Mouse (Mus musculus) neural tube, embryonic 15.5 days (tissue): ENCODE measurements around the gene Celf2. TPM values are rescaled to one million over a fixed set of nuclear protein-coding genes. Genes with fewer than 3 reads are reported as not detected.

Source experiments
- ATAC-seq: fragments of 200-750 bp; cut with Nextera tagmentation; 2 replicates; pipeline ENCODE4 v1.8.0; 2017; ENCODE audit warnings: mild to moderate bottlenecking, moderate TSS enrichment, moderate library complexity; ENCODE audit not compliant: low FRiP score
- H3K27ac ChIP-seq: fragments of 300-500 bp; sonication (generic); replicated peaks from 2 replicates; pipeline ENCODE4 v1.5.1; 2015; ENCODE audit warnings: mild to moderate bottlenecking, inconsistent platforms
- H3K27me3 ChIP-seq: fragments of 300-500 bp; sonication (generic); replicated peaks from 2 replicates; pipeline ENCODE4 v1.6.1; 2015; ENCODE audit warnings: inconsistent platforms
- H3K36me3 ChIP-seq: fragments of 300-500 bp; sonication (generic); 2 replicates; pipeline ENCODE4 v1.6.1; 2015; ENCODE audit warnings: inconsistent platforms
- H3K4me1 ChIP-seq: fragments of 300-500 bp; sonication (generic); 2 replicates; pipeline ENCODE4 v1.6.1; 2015; ENCODE audit warnings: inconsistent platforms
- H3K4me2 ChIP-seq: fragments of 300-500 bp; sonication (generic); 2 replicates; pipeline ENCODE4 v1.6.1; 2015; ENCODE audit warnings: inconsistent platforms, mild to moderate bottlenecking, moderate library complexity
- H3K4me3 ChIP-seq: fragments of 300-500 bp; sonication (generic); replicated peaks from 2 replicates; pipeline ENCODE4 v1.5.1; 2015; ENCODE audit warnings: mild to moderate bottlenecking, inconsistent platforms
- H3K9ac ChIP-seq: fragments of 300-500 bp; sonication (generic); replicated peaks from 2 replicates; pipeline ENCODE4 v1.6.1; 2015; ENCODE audit warnings: mild to moderate bottlenecking, inconsistent platforms
- H3K9me3 ChIP-seq: fragments of 300-500 bp; sonication (generic); replicated peaks from 2 replicates; pipeline ENCODE4 v1.6.1; 2016; ENCODE audit warnings: inconsistent platforms
- WGBS: fragments of 180-500 bp; shearing (Covaris S2); methylation state at CpG from one replicate; pipeline ENCODE4 v1.1.7; 2015; ENCODE audit warnings: mixed read lengths; 5-methylcytosine and 5-hydroxymethylcytosine counted together
- polyA plus RNA-seq: library from polyadenylated mRNA; unstranded; fragments of >200 nt; fragmentation: Nextera tagmentation; extraction: Ambion mirVana; gene quantifications from 2 replicates; pipeline ENCODE4 v1.2.1, GENCODE M21; 2015

Gene Celf2
- polyA plus RNA-seq, 1 experiment from 2014 or later: 120 TPM

DNA sequence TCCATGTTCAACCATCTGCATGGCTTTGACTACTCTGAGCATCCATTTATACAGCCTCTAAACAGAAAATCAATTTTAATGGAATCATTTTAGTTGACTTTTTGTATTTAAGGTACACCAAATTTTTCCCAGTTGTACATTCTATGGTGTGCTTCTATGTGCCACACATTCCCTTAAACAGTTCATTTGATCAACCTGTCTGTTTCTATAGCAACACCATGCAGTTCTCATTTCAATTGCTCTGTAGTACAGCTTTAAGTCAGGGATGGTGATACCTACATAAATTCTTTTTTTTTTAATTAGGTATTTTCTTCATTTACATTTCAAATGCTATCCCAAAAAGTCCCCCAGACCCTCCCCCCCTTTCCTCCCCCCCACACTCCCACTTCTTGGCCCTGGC, 831.9 kb downstream of the Celf2 start:
- Histone ChIP-seq H3K9me3 (no peaks in the 10 kb centered on the region), H3K4me2 (no peak overlapping the region), H3K4me1 (no peaks in the 10 kb centered on the region), H3K4me3 (no peak overlapping the region), H3K36me3 (no peaks in the 10 kb centered on the region), H3K27ac (no peak overlapping the region), H3K9ac (no peak overlapping the region), H3K27me3 (no peaks in the 10 kb centered on the region)
- no peak for ATAC-seq

DNA sequence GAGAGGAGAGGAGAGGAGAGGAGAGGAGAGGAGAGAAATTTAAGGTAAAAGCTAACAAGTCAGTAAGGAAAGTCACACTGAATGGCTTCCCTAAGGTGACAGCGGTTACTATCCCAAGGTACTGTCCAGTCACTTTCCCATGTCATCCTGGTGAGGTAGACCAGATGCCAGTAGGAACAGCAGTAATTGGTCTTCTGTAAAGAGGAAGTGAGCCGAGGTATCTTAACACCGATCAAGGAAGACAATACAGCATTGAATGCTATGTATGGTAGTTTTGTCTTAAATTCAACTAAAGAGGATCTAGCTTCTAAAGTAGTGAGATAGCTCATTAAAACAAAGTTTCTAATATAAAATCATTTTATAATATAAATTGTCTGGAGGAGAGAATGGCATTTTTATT, 835.0 kb downstream of the Celf2 start:
- H3K27me3 ChIP-seq: no peaks in the 10 kb centered on the region
- H3K36me3 ChIP-seq: no peaks in the 10 kb centered on the region
- no peak overlapping the region for H3K27ac ChIP-seq
- H3K9ac ChIP-seq: no peak overlapping the region
- H3K4me3 ChIP-seq: no peak overlapping the region
- 94% methylated on average over 3 of the region's 3 CpGs for WGBS
- no peaks in the 10 kb centered on the region for H3K4me1 ChIP-seq
- no peak for ATAC-seq
- H3K4me2 ChIP-seq: no peak overlapping the region
- no peaks in the 10 kb centered on the region for H3K9me3 ChIP-seq

DNA sequence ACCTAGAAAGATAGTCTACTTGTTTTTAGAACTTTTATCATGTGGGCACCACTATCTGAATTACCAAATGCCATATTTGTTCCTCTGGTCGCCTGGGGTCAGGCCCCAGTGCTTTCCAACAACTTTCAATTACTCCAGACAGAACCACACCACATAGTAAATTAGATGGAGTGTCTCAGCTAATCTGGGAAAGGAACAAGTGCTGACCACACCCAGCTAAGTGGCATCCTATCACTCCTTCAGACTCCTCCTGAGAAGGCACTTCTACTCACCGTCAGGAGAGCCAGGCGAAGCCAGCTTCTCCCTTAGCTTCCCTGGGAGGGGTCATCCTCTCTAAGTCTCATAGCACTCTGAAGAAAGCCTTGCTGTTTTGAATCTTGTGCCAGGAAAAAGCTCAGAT, 835.9 kb downstream of the Celf2 start:
- WGBS: 94% methylated on average over 3 of the region's 3 CpGs
- Histone ChIP-seq H3K27me3 (no peaks in the 10 kb centered on the region), H3K4me1 (0 out of 2 replicates have a peak, but pooled peaks cover 3% of the 10 kb centered on the region), H3K36me3 (no peaks in the 10 kb centered on the region), H3K9me3 (no peaks in the 10 kb centered on the region), H3K4me2 (no peak overlapping the region), H3K27ac (no peak overlapping the region), H3K9ac (no peak overlapping the region), H3K4me3 (no peak overlapping the region)
- no peak for ATAC-seq

DNA sequence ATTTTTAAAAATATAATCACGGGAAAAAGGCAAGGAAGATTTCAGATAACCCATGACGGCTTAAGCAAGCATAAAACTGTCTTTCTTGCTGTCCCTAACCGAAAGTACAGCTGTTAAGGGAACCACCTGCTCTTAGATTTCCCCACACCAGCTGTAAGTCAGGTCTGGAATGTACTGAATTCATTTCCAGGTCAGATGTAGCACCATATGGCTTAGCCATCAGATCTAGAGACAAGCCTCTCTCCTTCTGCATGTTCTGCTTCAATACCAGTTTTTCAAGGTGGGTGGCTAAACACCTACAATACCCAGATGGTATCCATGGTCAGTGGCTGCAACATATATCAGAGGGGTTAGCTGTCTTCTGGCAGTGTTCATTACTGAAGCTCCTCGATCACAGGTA, 841.8 kb downstream of the Celf2 start:
- Histone ChIP-seq H3K4me3 (no peak overlapping the region), H3K36me3 (no peaks in the 10 kb centered on the region), H3K4me1 (0 out of 2 replicates have a peak, but pooled peaks cover 3% of the 10 kb centered on the region), H3K9me3 (no peaks in the 10 kb centered on the region), H3K27me3 (no peaks in the 10 kb centered on the region), H3K9ac (no peak overlapping the region), H3K4me2 (no peak overlapping the region), H3K27ac (no peak overlapping the region)
- no peak for ATAC-seq
- WGBS: 49% methylated on average over 4 of the region's 4 CpGs

DNA sequence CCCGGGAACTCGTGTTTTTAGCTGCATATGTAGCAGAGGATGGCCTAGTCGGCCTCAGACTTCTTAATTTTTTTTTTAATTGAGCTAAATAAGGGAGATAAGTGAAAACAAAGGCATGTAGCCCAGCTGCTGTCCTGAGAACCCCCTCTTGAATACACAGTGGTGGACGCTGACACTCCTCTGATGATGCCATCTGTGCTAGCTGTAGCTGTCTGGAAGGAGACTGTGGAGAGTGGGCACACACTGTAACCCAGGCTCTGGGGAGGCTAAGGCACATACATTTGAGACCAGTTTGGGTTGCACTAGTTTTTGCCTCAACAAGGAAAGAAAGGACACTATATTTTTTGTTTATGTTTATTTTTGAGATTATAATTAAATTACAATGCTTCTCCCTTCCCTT, 849.5 kb downstream of the Celf2 start:
- H3K27me3 ChIP-seq: no peaks in the 10 kb centered on the region
- H3K4me3 ChIP-seq: no peak overlapping the region
- H3K4me2 ChIP-seq: no peak overlapping the region
- H3K4me1 ChIP-seq: no peaks in the 10 kb centered on the region
- H3K9ac ChIP-seq: no peak overlapping the region
- ATAC-seq: no peak
- no peaks in the 10 kb centered on the region for H3K9me3 ChIP-seq
- H3K27ac ChIP-seq: no peak overlapping the region
- WGBS: 87% methylated on average over 4 of the region's 4 CpGs
- H3K36me3 ChIP-seq: no peaks in the 10 kb centered on the region

DNA sequence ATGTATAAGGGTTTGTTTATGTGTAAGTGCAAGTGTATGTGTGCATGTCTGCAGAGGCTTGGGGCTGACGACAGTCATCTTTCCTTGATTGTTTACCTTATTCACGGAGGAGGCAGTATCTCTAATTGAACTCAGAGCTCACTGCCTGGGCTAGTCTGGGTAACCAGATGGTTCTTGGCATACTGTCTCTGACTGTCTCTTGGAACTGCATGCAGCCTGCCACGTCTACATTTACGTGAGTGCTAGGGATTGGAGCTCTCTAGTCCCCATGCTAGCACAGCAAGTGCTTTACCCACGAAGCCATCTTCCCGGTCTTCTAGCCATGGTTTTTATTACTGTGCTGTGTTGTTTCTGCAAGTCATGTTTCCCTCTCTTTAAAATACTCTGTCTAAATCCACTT, 855.6 kb downstream of the Celf2 start:
- ATAC-seq: no peak

DNA sequence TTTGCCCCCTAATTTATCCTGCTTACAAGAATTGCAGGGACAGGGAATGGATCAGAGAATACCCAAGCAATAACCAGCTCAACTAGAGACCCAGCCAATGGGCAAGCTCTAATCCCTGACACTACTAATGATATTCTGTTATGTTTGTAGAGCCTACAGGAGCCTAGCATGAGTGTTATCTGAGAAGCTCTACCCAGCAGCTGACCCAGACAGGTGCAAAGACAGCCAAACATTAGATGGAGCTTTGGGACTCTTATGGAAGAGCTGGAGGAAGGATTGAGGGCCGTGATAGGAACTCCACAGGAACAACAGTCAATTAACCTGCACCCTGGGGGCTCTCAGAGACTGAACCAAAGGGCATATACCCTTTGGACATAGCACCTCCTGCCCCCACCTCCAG, 857.7 kb downstream of the Celf2 start:
- Histone ChIP-seq H3K4me3 (no peak overlapping the region), H3K36me3 (no peaks in the 10 kb centered on the region), H3K9me3 (no peaks in the 10 kb centered on the region), H3K4me1 (peaks cover 12% of the 10 kb centered on the region; the same call in 1 of the 2 replicates), H3K4me2 (no peak overlapping the region), H3K9ac (no peak overlapping the region), H3K27ac (no peak overlapping the region), H3K27me3 (no peaks in the 10 kb centered on the region)
- ATAC-seq: no peak
- WGBS: 69% methylated on average over 1 of the region's 1 CpGs

More for the DNA sequence above, 855.6 kb downstream of the Celf2 start:
- no peaks in the 10 kb centered on the region for H3K9me3 ChIP-seq
- no peaks in the 10 kb centered on the region for H3K27me3 ChIP-seq
- no peak overlapping the region for H3K4me3 ChIP-seq
- no peaks in the 10 kb centered on the region for H3K36me3 ChIP-seq
- H3K4me1 ChIP-seq: peaks cover 11% of the 10 kb centered on the region; the same call in 1 of the 2 replicates
- no peak overlapping the region for H3K9ac ChIP-seq
- no peak overlapping the region for H3K4me2 ChIP-seq
- no peak overlapping the region for H3K27ac ChIP-seq
- 66% methylated on average over 6 of the region's 6 CpGs for WGBS

DNA sequence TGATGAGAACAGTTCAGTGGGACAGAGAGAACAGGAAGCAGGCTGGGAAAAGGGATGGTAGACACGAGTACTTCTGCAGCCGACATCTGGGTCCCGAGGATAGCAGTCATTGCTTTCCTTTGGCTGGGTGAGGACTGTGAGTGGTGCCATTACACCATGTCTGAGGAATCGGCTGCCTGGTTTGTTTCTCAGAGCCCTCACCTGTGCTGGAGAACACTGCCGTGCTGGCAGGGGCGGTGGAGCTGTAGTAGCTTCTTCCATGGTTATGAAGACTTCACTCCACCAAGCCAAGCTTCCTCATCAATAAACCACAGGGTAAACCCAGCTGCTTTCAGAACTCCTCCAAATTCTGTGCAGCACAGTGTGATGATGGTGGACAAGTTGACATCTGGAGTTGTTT, 860.5 kb downstream of the Celf2 start:
- Histone ChIP-seq H3K4me2 (no peak overlapping the region), H3K27me3 (no peaks in the 10 kb centered on the region), H3K9me3 (no peaks in the 10 kb centered on the region), H3K27ac (0 out of 2 replicates have a peak overlapping the region, but pooled peaks have one; percentile 28), H3K36me3 (no peaks in the 10 kb centered on the region), H3K4me1 (peaks cover 7% of the 10 kb centered on the region; the same call in 1 of the 2 replicates), H3K4me3 (no peak overlapping the region), H3K9ac (no peak overlapping the region)
- ATAC-seq: no peak
- 90% methylated on average over 6 of the region's 6 CpGs for WGBS

DNA sequence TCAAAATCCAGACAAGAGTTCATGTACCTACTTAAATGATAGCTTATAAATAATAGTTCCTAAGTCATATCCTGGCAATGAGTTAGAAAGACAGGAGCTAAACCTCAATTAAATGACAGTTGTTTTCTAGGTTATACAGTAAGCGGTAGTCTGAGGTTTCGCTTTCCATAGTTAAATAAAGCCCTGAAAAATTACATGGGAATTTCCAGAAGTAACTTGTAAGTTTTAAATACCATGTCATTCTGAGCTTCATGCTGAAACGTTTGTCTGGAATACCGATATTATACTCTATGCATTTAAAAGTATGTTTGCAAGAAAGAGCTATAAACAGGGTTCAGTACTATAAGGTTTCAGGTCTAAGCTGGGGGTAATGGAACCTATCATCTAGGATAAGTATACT, 862.3 kb downstream of the Celf2 start:
- WGBS: 94% methylated on average over 4 of the region's 4 CpGs
- Histone ChIP-seq H3K9ac (no peak overlapping the region), H3K9me3 (no peaks in the 10 kb centered on the region), H3K4me1 (peaks cover 6% of the 10 kb centered on the region; the same call in 1 of the 2 replicates), H3K27ac (no peak overlapping the region), H3K27me3 (no peaks in the 10 kb centered on the region), H3K4me3 (no peak overlapping the region), H3K4me2 (no peak overlapping the region), H3K36me3 (no peaks in the 10 kb centered on the region)
- no peak for ATAC-seq

DNA sequence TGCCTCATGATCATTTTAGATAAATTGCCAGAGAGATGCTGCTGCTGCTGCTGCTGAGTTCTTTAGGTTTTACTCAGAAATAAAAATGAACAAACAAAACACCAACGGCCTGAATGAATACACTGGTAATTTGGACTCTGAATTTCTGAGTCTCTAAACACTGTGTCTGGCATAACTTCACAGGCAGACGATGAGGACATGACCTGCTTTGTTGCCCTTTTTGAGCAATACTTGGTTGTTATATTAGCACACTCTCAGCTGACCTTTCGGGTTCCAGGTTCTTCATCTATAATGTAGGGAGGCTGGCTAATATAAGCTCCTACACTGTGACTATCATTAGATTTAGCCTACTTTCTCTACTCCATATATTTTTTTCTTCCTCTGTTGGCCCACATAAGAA, 863.0 kb downstream of the Celf2 start:
- Histone ChIP-seq H3K4me2 (no peak overlapping the region), H3K27ac (no peak overlapping the region), H3K9ac (no peak overlapping the region), H3K4me1 (peaks cover 4% of the 10 kb centered on the region; the same call in 1 of the 2 replicates), H3K27me3 (no peaks in the 10 kb centered on the region), H3K36me3 (no peaks in the 10 kb centered on the region), H3K4me3 (no peak overlapping the region), H3K9me3 (no peaks in the 10 kb centered on the region)
- no peak for ATAC-seq
- 83% methylated on average over 3 of the region's 3 CpGs for WGBS

DNA sequence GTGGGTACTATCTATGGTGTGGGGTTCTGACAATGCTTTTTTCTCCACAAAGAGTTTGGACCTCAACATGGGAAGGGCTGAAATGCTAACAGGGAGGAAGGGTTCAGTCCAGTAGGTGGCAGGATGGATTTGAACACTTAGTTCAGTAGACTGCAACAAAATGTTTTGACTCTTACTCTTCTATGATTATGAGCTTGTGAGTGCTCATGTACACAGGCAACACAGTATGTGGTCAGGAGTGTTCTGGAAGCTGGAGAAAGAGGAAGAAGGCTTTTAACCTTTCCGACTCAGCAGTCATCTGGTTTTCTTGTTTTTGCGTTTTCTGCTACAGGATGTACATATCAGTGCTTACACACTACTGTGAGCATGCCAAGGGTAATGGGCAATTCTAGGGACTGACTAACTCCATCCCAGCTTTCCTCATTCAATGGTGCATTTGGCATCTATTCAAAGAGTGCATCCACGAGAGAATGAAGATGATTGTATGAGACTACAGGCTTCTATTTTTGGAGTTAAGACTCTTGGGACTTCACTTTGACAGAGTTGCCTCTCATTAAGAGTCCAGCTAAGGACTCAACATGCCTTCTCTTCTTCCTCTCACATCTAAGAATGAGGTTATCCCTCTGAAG, 867.0 kb downstream of the Celf2 start:
- Histone ChIP-seq H3K27ac (no peak overlapping the region), H3K27me3 (no peaks in the 10 kb centered on the region)

DNA sequence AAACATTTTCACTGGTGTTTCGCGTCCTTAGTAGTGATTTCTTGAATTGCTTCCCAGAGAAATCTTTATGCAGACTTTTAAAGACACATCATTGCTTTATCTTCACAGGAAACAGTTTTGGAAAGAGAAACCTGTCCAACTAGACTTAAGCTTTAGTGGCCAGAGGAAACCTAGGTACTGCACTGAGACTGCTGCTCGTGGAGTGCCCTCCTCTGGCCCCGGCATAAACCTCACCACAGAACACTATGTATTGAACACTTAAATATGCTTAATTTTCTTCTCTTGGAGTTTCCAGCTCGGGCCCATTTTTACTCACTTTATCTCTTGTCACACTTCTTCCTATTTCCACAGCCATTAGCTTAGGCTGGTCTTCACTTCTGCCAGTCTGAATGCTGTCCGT, 870.0 kb downstream of the Celf2 start:
- ATAC-seq: no peak
- H3K9me3 ChIP-seq: no peaks in the 10 kb centered on the region
- H3K4me3 ChIP-seq: no peak overlapping the region
- H3K4me1 ChIP-seq: no peaks in the 10 kb centered on the region
- no peak overlapping the region for H3K9ac ChIP-seq
- H3K4me2 ChIP-seq: no peak overlapping the region
- no peaks in the 10 kb centered on the region for H3K27me3 ChIP-seq
- WGBS: 85% methylated on average over 6 of the region's 6 CpGs
- no peaks in the 10 kb centered on the region for H3K36me3 ChIP-seq
- no peak overlapping the region for H3K27ac ChIP-seq

More for the DNA sequence above, 867.0 kb downstream of the Celf2 start:
- Histone ChIP-seq H3K9me3 (no peaks in the 10 kb centered on the region), H3K4me2 (no peak overlapping the region), H3K9ac (no peak overlapping the region), H3K4me3 (no peak overlapping the region), H3K4me1 (no peaks in the 10 kb centered on the region; the same call in 1 of the 2 replicates), H3K36me3 (no peaks in the 10 kb centered on the region)
- no peak for ATAC-seq
- 66% methylated on average over 3 of the region's 3 CpGs for WGBS
